Mouse (Mus musculus): Measurements from ENCODE around the gene Arid5b. TPM values are rescaled to one million over a fixed set of nuclear protein-coding genes. Genes with fewer than 3 reads are reported as not detected.

The Arid5b gene
- total and polyA plus RNA-seq, 2 experiments from 2014 or later = 11.4 to 14.5 TPM

- Histone ChIP-seq H3K4me1 (ENCODE audit: control insufficient read depth, insufficient read depth) (peaks cover 61% of the 10 kb centered on the region), H3K36me3 (replicated peaks; ENCODE audit: control insufficient read depth, insufficient read depth, low read length) (peaks cover 31% of the 10 kb centered on the region), H3K27ac (ENCODE audit: low read depth) (peak overlapping the region; percentile 97; the same call in 1 of the 2 replicates), H3K9ac (replicated peaks; ENCODE audit: low read depth, low read length) (no peak overlapping the region), H3K4me3 (ENCODE audit: low read depth, low read length) (peak overlapping the region; percentile 71), H3K4me2 (ENCODE audit: low read depth, low read length) (peak overlapping the region; percentile 64), H3K9me3 (replicated peaks; ENCODE audit: control insufficient read depth, low read length) (no peaks in the 10 kb centered on the region), H3K27me3 (ENCODE audit: control insufficient read depth, insufficient read depth, low read length) (no peaks in the 10 kb centered on the region)
- TF ChIP-seq CTCF (IDR thresholded peaks at IDR 0.05; ENCODE audit: low read depth) (no peak), EP300 (IDR thresholded peaks at IDR 0.05; ENCODE audit: low read depth) (no peak)
- WGBS = 35% methylated on average over 5 of the region's 5 CpGs
- DNase-seq (ENCODE audit: low spot score) (no peak), ATAC-seq (ENCODE audit: insufficient read depth, low read depth) (no peak)
These were observed 144.5 kb downstream of the Arid5b start for GRCm38 (mm10) chr10:68134071-68134470.

GRCm38 (mm10) chr10:68132636-68133035 is 145.9 kb downstream of the Arid5b start:
- Histone ChIP-seq H3K4me1 (ENCODE audit: control insufficient read depth, insufficient read depth) (peaks cover 75% of the 10 kb centered on the region), H3K27ac (ENCODE audit: low read depth) (no peak overlapping the region), H3K27me3 (ENCODE audit: control insufficient read depth, insufficient read depth, low read length) (no peaks in the 10 kb centered on the region), H3K4me2 (ENCODE audit: low read depth, low read length) (peak overlapping the region; percentile 39), H3K9ac (replicated peaks; ENCODE audit: low read depth, low read length) (0 out of 2 replicates have a peak overlapping the region, but pooled peaks have one; percentile 20), H3K36me3 (replicated peaks; ENCODE audit: control insufficient read depth, insufficient read depth, low read length) (peaks cover 31% of the 10 kb centered on the region), H3K4me3 (ENCODE audit: low read depth, low read length) (peak overlapping the region; percentile 15), H3K9me3 (replicated peaks; ENCODE audit: control insufficient read depth, low read length) (no peaks in the 10 kb centered on the region)
- no peak for ATAC-seq (ENCODE audit: insufficient read depth, low read depth)
- 39% methylated on average over 9 of the region's 9 CpGs for WGBS
- TF ChIP-seq CTCF (IDR thresholded peaks at IDR 0.05; ENCODE audit: low read depth) = no peak
- DNase-seq (ENCODE audit: low spot score) = peak; percentile 42

DNA sequence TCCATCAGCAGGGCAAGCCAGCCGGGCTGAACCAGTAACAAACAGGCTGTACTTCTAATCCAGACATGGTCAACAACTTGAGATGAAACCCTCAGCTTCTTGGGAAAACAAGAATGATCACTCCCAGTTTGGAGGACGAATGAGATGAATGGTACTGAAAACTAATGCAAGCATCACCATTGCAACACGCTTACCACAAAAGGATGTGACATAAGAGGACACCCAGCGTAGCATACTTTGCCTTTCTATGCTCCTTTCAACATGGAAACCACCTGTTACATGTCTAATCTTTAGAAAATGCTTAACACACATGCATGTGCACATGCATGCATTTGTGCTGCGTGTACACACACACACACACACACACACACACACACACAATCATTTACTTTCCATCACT is 146.4 kb downstream of the Arid5b start:
- no peak for ATAC-seq (ENCODE audit: insufficient read depth, low read depth)
- H3K9ac ChIP-seq (replicated peaks; ENCODE audit: low read depth, low read length) = 0 out of 2 replicates have a peak overlapping the region, but pooled peaks have one; percentile 20
- 84% methylated on average over 5 of the region's 5 CpGs for WGBS
- H3K4me1 ChIP-seq (ENCODE audit: control insufficient read depth, insufficient read depth) = peaks cover 78% of the 10 kb centered on the region
- H3K4me2 ChIP-seq (ENCODE audit: low read depth, low read length) = peak overlapping the region; percentile 39
- H3K27me3 ChIP-seq (ENCODE audit: control insufficient read depth, insufficient read depth, low read length) = no peaks in the 10 kb centered on the region
- DNase-seq (ENCODE audit: low spot score) = no peak
- peak overlapping the region; percentile 15 for H3K4me3 ChIP-seq (ENCODE audit: low read depth, low read length)
- TF ChIP-seq EP300 (IDR thresholded peaks at IDR 0.05; ENCODE audit: low read depth) = no peak
- no peak for TF ChIP-seq CTCF (IDR thresholded peaks at IDR 0.05; ENCODE audit: low read depth)
- H3K9me3 ChIP-seq (replicated peaks; ENCODE audit: control insufficient read depth, low read length) = no peaks in the 10 kb centered on the region
- H3K27ac ChIP-seq (ENCODE audit: low read depth) = no peak overlapping the region
- peaks cover 32% of the 10 kb centered on the region for H3K36me3 ChIP-seq (replicated peaks; ENCODE audit: control insufficient read depth, insufficient read depth, low read length)

- no peak for TF ChIP-seq CTCF (IDR thresholded peaks at IDR 0.05; ENCODE audit: low read depth)
- no peak for TF ChIP-seq EP300 (IDR thresholded peaks at IDR 0.05; ENCODE audit: low read depth)
- H3K27me3 ChIP-seq (ENCODE audit: control insufficient read depth, insufficient read depth, low read length) = no peaks in the 10 kb centered on the region
- WGBS = 34% methylated on average over 7 of the region's 7 CpGs
- no peaks in the 10 kb centered on the region for H3K9me3 ChIP-seq (replicated peaks; ENCODE audit: control insufficient read depth, low read length)
- H3K4me2 ChIP-seq (ENCODE audit: low read depth, low read length) = peak overlapping the region; percentile 10; the same call in 1 of the 2 replicates
- 0 out of 2 replicates have a peak overlapping the region, but pooled peaks have one; percentile 4 for H3K9ac ChIP-seq (replicated peaks; ENCODE audit: low read depth, low read length)
- H3K4me1 ChIP-seq (ENCODE audit: control insufficient read depth, insufficient read depth) = peaks cover 93% of the 10 kb centered on the region
- DNase-seq (ENCODE audit: low spot score) = no peak
- ATAC-seq (ENCODE audit: insufficient read depth, low read depth) = no peak
- H3K36me3 ChIP-seq (replicated peaks; ENCODE audit: control insufficient read depth, insufficient read depth, low read length) = peaks cover 47% of the 10 kb centered on the region
- no peak overlapping the region for H3K4me3 ChIP-seq (ENCODE audit: low read depth, low read length)
- H3K27ac ChIP-seq (ENCODE audit: low read depth) = peak overlapping the region; percentile 82
These were observed 148.9 kb downstream of the Arid5b start for GRCm38 (mm10) chr10:68129651-68130050.

DNA sequence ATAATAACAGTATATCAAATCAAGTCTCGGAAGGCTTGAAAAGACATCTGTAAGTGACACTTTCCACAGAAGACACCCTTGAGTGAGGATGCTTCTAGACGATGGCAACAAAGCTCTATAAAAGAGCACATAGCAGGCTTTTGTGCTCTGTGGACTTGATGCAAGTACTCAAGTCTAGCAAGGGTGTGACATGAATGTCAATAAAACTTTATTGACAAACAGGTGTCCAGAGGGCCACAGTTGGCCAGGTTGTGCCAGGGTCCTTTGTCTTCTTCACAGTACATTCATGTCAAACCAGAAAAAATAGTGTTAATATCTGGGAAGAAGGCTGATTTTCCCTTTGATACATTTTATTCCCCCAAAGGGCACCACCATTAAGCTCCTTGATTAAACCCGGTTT is 149.5 kb downstream of the Arid5b start:
- H3K9ac ChIP-seq (replicated peaks; ENCODE audit: low read depth, low read length) = no peak overlapping the region
- H3K27ac ChIP-seq (ENCODE audit: low read depth) = peak overlapping the region; percentile 82
- H3K4me1 ChIP-seq (ENCODE audit: control insufficient read depth, insufficient read depth) = peaks cover 87% of the 10 kb centered on the region
- H3K36me3 ChIP-seq (replicated peaks; ENCODE audit: control insufficient read depth, insufficient read depth, low read length) = peaks cover 52% of the 10 kb centered on the region
- DNase-seq (ENCODE audit: low spot score) = no peak
- peak overlapping the region; percentile 29 for H3K4me2 ChIP-seq (ENCODE audit: low read depth, low read length)
- no peaks in the 10 kb centered on the region for H3K9me3 ChIP-seq (replicated peaks; ENCODE audit: control insufficient read depth, low read length)
- no peaks in the 10 kb centered on the region for H3K27me3 ChIP-seq (ENCODE audit: control insufficient read depth, insufficient read depth, low read length)
- no peak for TF ChIP-seq CTCF (IDR thresholded peaks at IDR 0.05; ENCODE audit: low read depth)
- TF ChIP-seq EP300 (IDR thresholded peaks at IDR 0.05; ENCODE audit: low read depth) = no peak
- no peak for ATAC-seq (ENCODE audit: insufficient read depth, low read depth)
- no peak overlapping the region for H3K4me3 ChIP-seq (ENCODE audit: low read depth, low read length)
- WGBS = 64% methylated on average over 3 of the region's 3 CpGs

GRCm38 (mm10) chr10:68128441-68128848 is 150.1 kb downstream of the Arid5b start:
- no peak overlapping the region for H3K9ac ChIP-seq (replicated peaks; ENCODE audit: low read depth, low read length)
- peaks cover 81% of the 10 kb centered on the region for H3K4me1 ChIP-seq (ENCODE audit: control insufficient read depth, insufficient read depth)
- H3K4me2 ChIP-seq (ENCODE audit: low read depth, low read length) = peak overlapping the region; percentile 29

More at GRCm38 (mm10) chr10:68128441-68128848, 150.1 kb downstream of the Arid5b start:
- WGBS = 26% methylated on average over 10 of the region's 10 CpGs
- Histone ChIP-seq H3K36me3 (replicated peaks; ENCODE audit: control insufficient read depth, insufficient read depth, low read length) (peaks cover 53% of the 10 kb centered on the region), H3K4me3 (ENCODE audit: low read depth, low read length) (no peak overlapping the region), H3K9me3 (replicated peaks; ENCODE audit: control insufficient read depth, low read length) (no peaks in the 10 kb centered on the region), H3K27ac (ENCODE audit: low read depth) (peak overlapping the region; percentile 82), H3K27me3 (ENCODE audit: control insufficient read depth, insufficient read depth, low read length) (no peaks in the 10 kb centered on the region)
- DNase-seq (ENCODE audit: low spot score) = peak; percentile 79
- ATAC-seq (ENCODE audit: insufficient read depth, low read depth) = peak; percentile 42; the same call in 1 of the 2 replicates
- TF ChIP-seq CTCF (IDR thresholded peaks at IDR 0.05; ENCODE audit: low read depth) = no peak
- peak; percentile 67 for TF ChIP-seq EP300 (IDR thresholded peaks at IDR 0.05; ENCODE audit: low read depth)

Measured in heart, postnatal 0 days (tissue).